Mouse (Mus musculus) heart, adult 8-10 months (tissue): ENCODE data around the gene Ssbp4. TPM values are rescaled to one million over a fixed set of nuclear protein-coding genes. Genes with fewer than 3 reads are reported as not detected.

Experiments used
- DNase-seq: peaks from one replicate; pipeline ENCODE4 v3.0.0; 2022; ENCODE audit warnings: low spot score
- total RNA-seq, 4 experiments: library from RNA; stranded (reverse); gene quantifications; 2 replicates each; pipeline ENCODE4 v1.2.4; 2022

The Ssbp4 gene
- total RNA-seq, 4 experiments from 2014 or later, result 29.1 to 34.1 (median 31.3) TPM

DNA sequence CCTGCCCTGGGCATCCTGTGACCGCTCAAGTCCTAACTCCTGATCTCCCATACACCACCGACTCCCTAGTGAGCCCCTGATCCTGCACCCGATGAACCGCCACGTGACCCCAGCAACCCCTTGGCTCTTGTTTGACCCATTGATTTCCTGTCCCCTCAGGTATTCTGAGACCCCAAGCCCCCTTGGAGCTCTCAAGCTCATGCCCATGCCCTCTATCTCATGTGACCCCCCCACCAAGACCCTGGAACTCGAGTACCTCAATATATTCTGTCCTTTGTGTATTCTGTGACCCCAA, 1.1 kb downstream of the Ssbp4 start:
- DNase-seq, result no peak

DNA sequence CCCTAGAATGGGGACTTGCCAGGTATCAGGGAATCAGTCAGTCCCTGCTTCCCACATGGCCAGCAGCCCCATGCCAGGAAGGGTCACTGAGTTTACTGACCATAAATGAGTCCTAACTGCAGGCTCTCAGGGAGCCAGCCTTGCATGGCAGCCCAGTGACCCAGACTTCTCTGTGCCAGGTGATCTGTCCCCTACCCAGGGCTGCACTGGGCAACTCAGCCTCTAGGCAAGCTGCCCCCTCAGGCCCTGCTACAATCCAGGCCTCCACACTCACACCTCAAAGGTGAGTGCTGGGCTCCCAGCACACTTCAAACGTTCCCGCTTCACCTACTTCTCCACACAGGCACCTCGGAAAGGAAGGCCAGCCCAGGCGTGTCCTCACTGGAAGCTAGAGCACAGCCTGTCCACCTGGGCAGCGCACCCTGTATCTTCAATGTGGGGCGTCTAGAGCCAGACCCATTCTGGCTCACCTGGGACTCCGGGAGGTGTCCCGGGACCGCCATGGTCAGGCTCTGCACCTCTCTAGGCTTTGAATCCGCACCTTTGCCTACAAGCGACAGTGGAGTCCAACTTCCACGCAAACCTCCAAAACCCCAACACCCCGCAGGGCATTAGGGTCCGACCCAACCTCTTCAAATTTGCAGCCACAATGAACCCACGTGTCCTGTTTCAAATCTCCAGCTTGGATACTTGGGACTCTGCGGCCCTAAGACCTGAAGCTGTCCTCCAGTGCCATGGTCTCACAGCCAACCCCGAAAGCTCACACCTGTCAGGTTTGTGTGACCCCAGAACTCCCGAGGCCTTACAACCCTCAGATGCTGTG, 1.7 kb downstream of the Ssbp4 start:
- DNase-seq, result no peak

DNA sequence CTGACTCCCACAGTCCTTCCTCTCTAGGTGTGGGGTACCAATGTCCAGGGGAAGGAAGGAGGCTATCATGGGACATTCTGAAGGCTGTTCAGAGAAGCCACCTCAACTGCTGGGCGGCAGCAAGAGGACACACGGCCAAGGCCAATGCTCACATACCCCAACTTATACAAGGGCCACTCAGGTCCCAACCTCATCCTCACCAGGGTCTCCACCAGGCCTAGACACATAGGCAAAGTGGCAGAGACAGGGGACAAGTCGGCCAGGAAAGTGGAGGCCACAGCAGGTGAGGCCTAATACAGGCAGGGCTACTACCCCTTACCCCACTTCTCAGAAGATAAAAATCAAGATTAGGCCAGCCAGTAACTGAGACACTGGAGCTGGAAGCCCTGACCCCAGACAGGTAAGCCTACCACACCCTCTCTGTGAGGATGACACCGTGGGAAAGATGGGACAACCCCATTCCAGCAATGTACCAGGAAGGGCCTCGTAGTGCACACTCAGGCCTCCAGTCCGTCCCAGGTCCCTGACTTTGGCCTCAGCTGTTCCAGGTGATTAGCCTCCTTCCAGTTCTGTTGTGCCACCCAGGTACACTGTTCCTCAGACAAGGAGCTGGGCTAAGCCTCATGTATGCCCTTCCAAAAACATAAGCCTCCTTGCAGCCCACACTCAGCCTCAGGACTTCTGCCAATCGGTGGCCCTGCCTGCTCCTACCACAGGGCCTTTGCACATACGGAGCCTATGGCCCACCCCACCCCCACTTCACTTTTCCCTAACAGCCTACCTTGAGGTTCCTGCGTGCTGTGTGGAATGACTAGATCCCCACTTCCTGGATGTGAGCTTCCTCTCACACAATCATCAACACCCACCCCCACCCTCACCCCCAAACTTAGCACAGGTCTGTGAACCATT, 2.5 kb downstream of the Ssbp4 start:
- no peak for DNase-seq

DNA sequence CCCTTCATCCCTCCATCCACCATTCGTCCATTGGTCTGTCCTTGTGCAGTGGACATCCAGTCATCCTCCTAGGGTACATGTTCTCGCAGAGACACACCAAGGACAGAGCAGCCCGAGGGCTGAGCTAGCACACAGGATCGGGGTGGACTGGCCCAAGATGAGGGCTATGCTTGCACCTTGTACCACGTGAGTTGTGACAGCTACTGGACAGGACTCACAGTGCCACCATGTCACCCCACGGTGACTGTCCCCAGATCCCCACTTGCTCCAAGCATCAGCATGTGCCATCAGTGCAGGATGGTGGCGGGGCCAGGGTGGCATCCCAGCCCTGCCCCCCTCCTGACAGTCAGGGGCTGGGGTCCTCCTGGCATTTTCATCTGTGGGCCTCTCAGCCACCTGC, 4.1 kb downstream of the Ssbp4 start:
- DNase-seq, result no peak

DNA sequence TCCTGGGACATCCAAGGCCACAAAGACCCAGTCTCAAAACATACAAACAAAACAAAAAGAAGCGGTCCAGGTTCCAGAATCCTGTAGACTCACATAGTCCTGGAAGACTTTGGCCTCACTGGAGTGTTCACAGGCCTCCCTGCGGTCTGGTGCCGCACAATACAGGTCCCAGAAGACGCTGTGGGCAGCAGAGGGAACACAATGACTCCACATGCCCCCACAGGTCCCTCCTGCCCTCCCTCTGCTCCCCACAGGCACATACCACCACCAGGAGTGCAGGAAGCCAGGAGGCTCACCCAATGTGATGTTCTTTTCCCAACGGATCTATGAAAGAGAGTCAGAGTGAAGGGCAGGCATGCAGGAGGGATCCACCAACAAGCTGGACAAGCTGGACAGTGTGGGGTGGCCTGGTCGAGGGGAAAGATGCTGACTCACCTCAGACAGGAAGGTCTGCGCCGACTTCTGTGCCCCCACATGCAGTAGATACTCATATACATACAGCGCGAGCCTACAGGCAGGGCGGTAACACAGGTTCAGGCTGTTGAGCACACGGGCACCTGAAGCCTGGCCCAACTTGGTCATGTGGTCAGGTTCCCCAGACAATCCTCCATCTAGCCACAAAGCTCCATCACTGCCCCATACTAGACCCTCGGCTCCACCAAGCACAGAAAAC, 6.4 kb downstream of the Ssbp4 start:
- no peak for DNase-seq

DNA sequence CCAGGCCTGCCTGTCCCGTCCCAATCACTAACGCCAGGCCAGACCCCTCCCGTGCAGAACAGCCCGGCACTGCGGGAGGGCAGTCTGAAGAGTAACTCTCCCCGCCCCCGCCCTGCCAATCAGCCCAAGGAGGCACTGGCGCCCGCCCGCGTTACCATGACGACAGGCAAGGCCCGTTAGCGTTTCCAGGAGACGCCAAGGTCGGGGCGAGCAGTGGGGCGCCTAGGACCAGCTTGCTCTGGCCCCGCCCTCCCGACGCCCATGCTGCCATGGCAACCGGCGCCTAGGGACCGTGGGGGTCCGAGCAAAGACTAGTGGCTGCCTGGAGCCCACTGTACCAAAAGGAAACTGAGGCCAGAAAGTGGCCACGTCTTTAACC, 7.4 kb downstream of the Ssbp4 start:
- DNase-seq, result no peak

DNA sequence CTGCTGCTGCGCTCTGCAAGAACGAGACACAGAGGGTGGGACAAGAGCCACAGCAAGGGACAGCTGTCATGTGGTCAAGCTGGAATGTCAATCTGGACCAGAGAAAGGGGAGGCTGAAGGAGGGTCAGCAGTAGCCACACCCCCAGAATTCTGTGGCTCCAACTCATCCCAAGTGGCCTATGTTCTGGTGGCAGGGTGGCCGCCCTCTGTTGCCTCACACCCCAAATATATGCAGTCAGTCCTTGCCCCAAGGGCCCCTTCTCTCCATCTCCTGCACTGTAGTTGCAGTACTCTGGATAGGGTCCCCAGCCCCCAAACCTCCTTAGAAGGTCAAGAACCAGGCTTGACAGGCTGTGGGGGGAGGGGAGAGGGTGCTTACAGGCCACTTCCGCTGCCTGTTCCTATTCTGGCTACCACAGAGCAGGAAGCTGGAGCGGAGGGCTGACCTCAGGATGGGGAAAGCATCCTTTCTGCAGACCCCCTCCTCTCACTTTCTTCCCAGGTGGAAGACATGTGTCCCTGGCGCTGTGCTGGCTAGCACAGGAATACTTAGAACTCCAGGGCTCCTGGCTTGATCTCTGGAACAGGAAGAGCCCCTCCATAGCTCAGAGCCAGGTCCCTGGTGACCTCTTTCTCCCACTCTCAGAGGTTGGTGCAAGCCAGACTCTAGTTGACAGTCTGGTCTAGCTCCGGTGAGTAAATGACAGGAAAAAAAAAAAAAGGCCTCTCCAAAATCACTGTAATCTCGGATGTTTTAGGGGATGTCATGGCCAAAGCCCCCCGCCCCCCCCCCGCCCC, 8.0 kb downstream of the Ssbp4 start:
- no peak for DNase-seq

DNA sequence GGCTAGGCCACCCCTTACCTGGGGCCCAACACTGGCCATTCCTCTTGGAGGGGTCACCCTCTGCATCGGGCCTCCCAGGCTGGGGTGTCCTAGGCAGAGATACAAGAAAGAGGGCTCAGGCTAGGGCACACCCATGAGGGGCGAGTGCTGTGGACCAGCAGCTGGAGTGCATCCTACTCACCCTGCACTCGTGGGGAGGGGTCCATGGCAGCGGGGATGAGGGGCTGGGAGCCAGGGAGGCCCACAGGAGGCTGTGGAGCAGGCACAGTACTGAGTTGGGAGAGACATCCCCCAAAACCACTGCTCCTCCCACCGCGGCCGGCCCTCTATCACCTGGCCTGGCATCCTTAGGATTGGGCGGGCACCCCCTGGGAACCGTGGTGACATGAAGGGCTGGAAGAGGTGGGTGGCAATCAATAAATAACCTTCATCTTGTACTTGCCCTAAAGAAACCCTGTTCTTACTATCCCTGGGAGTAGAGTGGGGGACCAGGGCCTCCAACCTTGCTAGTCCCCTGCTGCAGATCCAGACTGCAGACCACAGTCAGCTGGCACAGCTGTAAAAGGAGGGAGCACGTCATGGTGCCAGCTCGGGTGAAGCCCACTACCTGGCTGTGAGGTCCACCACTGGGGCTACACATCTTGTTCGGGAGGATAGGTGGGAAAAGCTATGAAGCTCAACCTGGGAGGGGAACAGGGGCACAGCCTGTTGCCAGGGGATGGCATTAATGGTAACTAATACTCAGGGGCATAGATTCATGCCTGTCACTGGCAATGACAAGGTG, 9.0 kb downstream of the Ssbp4 start:
- no peak for DNase-seq

DNA sequence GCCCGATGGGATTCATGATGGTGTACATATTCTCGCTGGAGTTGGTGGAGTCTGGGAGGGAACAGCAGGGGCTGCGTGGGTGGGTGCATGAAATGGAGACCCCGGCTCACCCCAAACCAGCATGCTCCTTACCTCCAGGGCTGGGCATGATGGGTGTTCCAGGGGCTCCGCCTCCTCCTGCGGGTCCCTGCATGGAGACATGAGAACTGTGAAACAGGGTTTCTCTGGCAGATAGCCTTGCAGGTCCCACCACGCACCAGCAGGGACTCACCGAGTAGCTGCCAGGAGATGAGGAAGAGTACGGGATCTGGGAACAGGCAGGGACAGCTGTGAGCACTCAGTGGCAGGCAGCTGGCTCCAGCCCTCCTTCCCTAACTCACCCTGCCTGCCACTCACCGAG, 9.9 kb downstream of the Ssbp4 start:
- no peak for DNase-seq

DNA sequence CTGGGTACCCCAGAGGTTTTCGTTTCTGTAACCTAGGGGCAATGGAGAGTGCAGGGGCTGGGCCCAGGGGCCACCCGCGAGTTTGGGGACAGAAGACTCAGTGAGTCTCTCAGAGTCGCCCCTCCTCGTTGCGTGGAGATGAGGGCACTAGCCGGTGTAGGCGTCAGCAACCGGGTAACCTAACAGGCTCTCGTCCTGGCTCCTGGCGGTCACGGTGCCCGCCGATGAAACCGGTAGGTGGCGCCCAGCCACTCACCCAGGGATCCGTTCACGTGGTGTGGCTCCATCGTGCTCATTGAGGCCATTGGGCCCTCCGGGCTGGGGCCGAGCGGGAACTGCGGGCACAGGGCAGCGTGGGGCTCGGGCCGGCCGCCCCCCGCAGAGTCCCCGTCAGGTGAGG, 10.4 kb downstream of the Ssbp4 start:
- DNase-seq, result no peak

DNA sequence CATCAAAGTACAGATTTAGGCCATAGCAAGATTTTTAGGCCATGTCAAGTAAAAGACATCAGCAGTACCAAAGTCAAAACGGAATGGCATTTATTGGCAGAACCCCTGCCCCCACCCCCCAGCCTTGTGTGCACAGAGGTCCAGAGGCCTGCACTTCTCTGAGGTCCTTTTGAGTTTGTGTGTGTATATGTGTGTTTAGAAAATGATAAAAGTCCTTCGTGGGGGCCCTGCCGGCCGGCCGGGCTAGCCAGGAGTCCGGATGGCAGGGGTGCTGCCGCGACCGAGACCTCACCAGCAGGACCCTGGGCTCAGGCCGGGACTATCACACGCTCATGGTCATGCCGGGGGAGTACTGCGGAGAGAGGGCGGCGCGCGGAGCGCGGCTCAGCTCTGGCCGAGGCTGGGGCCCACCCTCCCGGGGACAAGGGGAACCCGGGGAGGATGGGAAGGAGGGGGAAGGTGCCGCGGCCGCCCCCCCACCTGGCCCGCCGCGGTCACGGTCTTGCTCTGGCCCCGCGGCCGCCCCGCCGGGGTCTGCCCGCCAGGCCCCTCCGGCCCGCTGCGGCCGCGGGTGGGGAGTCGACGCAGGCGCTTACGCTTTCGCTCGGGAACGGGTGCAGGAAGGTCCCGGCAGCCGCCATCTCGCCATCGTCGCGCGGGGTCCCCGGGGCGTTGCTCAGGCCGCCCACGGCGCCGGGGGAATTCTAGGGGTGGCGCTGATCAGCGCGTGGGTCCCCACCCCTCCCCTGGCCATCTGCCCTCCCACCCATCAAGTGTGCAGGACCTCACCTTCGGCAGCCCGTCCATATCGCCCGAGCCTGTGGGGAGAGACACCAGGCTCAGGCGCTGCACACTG, 11.0 kb downstream of the Ssbp4 start:
- DNase-seq, result no peak

DNA sequence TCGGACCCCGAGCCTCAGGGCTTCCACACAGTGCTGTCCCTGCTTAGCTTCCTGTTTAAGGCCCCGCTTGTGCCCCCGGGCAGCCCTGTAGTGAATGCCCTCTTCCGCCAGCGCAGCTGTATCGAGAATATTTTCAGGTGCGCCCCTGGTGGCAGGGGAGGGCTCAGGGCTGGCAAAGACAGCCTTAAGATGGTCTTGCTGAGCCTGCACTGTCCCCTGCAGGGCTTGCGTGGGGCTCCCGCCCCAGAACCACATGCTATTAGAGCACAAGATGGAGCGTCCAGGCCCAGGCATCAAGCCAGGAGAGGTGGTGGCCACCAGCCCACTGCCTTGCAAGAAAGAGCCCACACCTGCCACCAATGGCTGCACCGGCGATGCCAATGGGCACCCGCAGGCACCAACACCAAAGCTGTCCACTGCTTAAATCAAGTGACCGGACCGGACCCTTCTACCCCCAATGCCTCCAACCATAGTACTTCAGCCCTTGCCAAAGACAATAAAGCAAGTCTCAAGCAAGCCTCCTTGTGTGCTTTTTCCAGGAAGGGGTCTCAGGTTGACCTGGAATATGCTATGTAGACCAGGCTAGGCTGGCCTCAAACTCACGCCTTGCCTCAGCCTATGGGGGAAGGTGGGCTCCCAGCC, 11.8 kb downstream of the Ssbp4 start:
- no peak for DNase-seq

DNA sequence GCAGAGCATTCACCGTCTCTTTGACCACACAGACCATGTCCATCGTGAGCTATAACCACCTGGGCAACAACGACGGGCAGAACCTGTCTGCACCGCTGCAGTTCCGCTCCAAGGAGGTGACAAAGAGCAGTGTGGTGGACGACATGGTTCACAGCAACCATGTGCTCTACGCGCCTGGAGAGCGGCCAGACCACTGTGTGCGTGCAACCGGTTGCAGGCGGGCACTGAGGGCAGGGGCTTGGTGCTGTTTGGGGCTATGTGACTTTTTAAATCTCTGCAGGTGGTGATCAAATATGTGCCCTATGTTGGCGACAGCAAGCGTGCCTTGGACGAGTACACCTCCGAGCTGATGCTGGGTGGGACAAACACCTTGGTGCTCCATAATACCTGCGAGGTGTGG, 12.5 kb downstream of the Ssbp4 start:
- DNase-seq, result no peak

DNA sequence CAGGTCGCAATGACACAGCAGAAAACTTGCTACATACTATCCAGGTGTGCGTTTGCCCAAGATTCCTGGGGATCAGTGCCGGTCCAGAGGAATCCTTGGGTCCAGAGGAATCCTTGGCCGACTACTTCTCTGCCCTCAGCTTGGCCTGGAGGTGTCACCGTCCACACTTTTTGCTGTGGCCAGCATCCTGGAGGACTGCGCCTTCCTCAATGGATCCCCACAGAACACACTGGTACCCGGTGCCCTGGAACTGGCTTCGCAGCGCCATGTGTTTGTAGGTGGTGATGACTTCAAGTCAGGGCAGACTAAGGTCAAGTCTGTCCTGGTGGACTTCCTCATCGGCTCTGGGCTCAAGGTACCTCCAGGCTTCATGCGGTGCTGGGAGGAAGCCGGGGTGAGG, 12.9 kb downstream of the Ssbp4 start:
- DNase-seq, result no peak

DNA sequence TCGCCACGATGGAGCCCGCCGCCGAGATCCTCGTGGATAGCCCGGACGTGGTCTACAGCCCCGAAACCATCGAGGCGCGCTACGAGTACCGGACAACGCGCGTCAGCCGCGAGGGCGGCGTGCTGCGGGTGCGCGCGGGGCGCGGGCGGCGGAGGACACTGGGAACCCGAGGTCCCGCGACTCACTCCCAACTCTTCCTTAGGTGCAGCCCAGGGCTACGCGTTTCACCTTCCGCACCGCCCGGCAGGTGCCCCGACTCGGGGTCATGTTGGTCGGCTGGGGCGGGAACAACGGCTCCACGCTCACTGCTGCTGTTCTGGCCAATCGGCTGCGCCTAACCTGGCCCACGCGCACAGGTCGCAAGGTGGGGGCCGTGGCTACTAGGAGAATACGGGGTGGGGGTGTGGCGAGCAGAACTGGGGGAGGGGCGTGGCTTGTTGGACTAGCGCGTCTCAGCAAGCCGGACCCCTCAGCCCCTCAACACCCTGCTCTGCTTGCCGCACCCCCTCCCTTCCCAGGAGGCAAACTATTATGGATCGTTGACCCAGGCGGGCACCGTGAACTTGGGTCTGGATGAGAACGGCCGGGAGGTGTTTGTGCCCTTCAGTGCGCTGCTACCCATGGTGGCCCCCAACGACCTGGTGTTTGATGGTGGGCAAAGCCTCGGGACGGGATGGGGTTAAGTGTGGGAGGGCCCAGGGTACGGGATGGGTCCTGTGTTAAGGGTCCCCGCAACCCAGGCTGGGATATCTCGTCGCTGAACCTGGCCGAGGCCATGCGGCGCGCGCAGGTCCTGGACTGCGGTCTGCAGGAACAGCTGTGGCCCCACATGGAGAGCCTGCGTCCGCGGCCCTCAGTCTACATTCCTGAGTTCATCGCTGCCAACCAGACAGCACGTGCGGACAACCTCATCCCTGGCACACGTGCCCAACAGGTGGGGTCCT, 13.8 kb downstream of the Ssbp4 start:
- DNase-seq, result no peak

DNA sequence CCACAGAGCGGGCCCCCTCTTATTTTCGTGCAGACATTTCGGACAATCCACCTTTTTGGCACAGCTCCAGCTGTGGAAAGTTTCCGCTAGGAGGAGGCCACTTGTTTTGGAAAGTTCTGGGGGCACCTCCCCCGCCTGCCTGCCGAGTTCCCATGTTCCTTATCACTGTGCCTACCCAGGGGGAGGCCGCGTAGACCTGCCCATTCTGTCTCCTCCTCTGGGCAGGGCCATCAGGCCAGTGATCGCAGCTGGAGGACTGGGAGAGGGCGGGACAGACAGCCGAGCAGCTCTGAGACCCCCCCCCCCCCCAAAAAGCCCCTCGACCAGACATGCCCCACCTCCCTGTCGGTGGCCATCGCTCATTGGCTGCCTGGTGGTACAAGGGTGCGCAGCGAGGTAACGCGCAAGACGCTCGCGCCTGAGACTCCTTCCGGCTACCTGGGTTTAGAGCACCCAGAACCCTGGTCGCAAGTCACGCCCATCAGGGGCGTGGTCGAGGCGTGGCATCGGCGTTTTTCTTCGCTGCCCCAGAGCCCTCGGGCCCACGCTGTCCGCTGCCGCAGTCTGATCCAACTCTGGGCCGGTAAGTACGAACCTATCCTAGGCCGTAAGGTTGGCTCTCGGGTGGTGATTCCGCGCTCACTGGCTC, 14.6 kb downstream of the Ssbp4 start, which contains the start of gene Isyna1:
Gene Isyna1, plus strand, starts transcription at position 413 of the 649 bp plus-strand sequence.
- DNase-seq, result peak; percentile 75

DNA sequence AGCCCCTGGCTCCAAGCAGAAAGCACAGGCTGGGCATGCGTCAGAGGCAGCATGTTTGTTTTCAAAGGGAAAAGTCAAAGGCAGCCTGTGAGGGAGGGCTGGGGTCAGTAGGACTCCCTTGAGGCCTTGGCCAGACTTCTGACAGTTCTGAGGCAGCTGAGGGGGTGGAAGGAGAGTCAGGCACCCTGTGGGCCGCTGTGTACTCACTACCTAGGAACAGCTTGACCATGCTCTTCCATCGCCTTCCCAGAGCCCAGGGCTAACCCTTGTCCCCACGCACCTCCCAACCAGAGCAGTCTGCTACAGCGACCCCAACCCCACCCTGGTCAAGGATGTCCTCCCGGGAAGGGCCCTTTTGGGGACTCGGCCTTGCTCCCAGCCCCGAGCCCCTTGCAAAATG, 15.5 kb downstream of the Ssbp4 start:
- DNase-seq, result no peak

DNA sequence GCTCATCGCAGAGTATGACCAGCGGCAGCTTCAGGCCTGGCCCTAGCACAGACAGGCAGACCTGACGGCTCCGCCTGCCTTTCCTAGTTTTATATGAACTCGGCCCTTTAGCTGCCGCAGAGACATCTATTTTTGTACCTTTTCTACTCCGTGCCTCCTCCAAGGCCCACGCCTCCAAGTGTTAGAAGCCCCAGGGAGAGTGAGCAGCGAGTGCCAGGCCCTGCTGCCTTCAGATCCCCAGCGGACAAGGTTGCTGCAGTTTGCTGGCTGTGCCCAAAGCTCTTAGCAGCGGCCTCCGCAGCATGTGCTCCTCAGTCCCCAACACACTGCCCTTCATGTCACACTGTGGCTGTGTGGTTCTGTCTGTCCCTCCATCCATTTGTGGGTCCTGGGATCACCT, 17.1 kb downstream of the Ssbp4 start:
- no peak for DNase-seq
